Mouse (Mus musculus): Measurements from ENCODE around the gene Icosl.
"Not testable (repeated sequence)": the region's sequence is repeated elsewhere in the genome, so short reads cannot be mapped to it uniquely, and the experiment has no call there.

Icosl gene

GRCm38 (mm10) chr10:78077862-78078261 is 8.8 kb downstream of the Icosl start:
- no peak for DNase-seq

GRCm38 (mm10) chr10:78078276-78078675 is 9.2 kb downstream of the Icosl start:
- no peak for DNase-seq

GRCm38 (mm10) chr10:78079955-78080591 is 11.0 kb downstream of the Icosl start:
- no peak for DNase-seq

- DNase-seq = no peak
Measured at GRCm38 (mm10) chr10:78084073-78084472, 15.0 kb downstream of the Icosl start.

GRCm38 (mm10) chr10:78085711-78086110 is 16.6 kb downstream of the Icosl start:
- no peak for DNase-seq

GRCm38 (mm10) chr10:78086444-78087061 is 17.5 kb downstream of the Icosl start:
- no peak for DNase-seq

GRCm38 (mm10) chr10:78087101-78087511 is 18.0 kb downstream of the Icosl start:
- no peak for DNase-seq

- no peak for DNase-seq
Measured at GRCm38 (mm10) chr10:78090246-78090645, 21.1 kb downstream of the Icosl start.

GRCm38 (mm10) chr10:78090706-78091491 is 21.8 kb downstream of the Icosl start:
- no peak for DNase-seq

GRCm38 (mm10) chr10:78091865-78092724 is 23.0 kb downstream of the Icosl start:
- DNase-seq = no peak

GRCm38 (mm10) chr10:78092725-78093029 is 23.6 kb downstream of the Icosl start:
- DNase-seq = no peak

GRCm38 (mm10) chr10:78095221-78095620 is 26.1 kb downstream of the Icosl start:
- DNase-seq = peak in 1 of 2 experiments; percentile 38

- DNase-seq = peak in 1 of 2 experiments; percentile 35
Measured at GRCm38 (mm10) chr10:78095954-78096931, 27.1 kb downstream of the Icosl start.

GRCm38 (mm10) chr10:78099860-78100259 is 30.8 kb downstream of the Icosl start:
- not testable (repeated sequence) for DNase-seq

- DNase-seq = peak in 1 of 2 experiments; percentile 37
Measured at GRCm38 (mm10) chr10:78100989-78101780, 32.1 kb downstream of the Icosl start.

- peak; percentile 73 to 79 for DNase-seq
Measured at GRCm38 (mm10) chr10:78104555-78105490, 35.7 kb downstream of the Icosl start.

GRCm38 (mm10) chr10:78105548-78105947 is 36.4 kb downstream of the Icosl start:
- DNase-seq = peak; percentile 53 to 76

GRCm38 (mm10) chr10:78114521-78115092 is 45.5 kb downstream of the Icosl start:
- DNase-seq = no peak

GRCm38 (mm10) chr10:78115153-78115552 is 46.1 kb downstream of the Icosl start:
- DNase-seq = no peak
